Mouse (Mus musculus) testis, adult 2 months (tissue): ENCODE results near the gene Oaz2.

Experiments
- CTCF ChIP-seq: fragments of 200-500 bp; IDR thresholded peaks from 2 replicates; pipeline ENCODE4 v1.5.1; 2012; ENCODE audit warnings: low read depth, mild to moderate bottlenecking, inconsistent platforms, low read length, moderate library complexity; ENCODE audit not compliant: control insufficient read depth, insufficient read depth, insufficient replicate concordance
- POLR2A ChIP-seq: fragments of 200-500 bp; IDR thresholded peaks from 2 replicates; pipeline ENCODE4 v1.6.1; 2012; ENCODE audit warnings: low read depth, mild to moderate bottlenecking, inconsistent platforms, low read length, moderate library complexity; ENCODE audit not compliant: control insufficient read depth

GRCm38 (mm10) chr9:65629767-65630630, 37.8 kb upstream of the Oaz2 start:
- TF ChIP-seq CTCF (no peak), POLR2A (no peak; the same call in 1 of the 2 replicates)
